Mouse (Mus musculus) myocyte (in vitro differentiated cells): Measurements from ENCODE around the gene Dlg2.

Source experiments
- CEBPB ChIP-seq: IDR thresholded peaks from 2 replicates; pipeline ENCODE4 v1.6.1; 2011; ENCODE audit warnings: mild to moderate bottlenecking, moderate library complexity; ENCODE audit not compliant: poor library complexity, insufficient read depth, severe bottlenecking
- MAX ChIP-seq: IDR thresholded peaks from one replicate; pipeline ENCODE4 v1.6.1; 2011; ENCODE audit warnings: low read depth, mild to moderate bottlenecking, control low read depth
- MYOG ChIP-seq, 3 experiments: IDR thresholded peaks; one replicate each; pipeline ENCODE4 v1.6.1; 2011; ENCODE audit warnings: control low read depth in 2 of 3, low read depth in 2 of 3, mild to moderate bottlenecking in 2 of 3; ENCODE audit not compliant: insufficient read length in 2 of 3, control insufficient read depth in 1 of 3, insufficient read depth in 1 of 3
- POLR2A ChIP-seq: IDR thresholded peaks from one replicate; pipeline ENCODE4 v1.6.1; 2011; ENCODE audit warnings: low read depth, mild to moderate bottlenecking, control low read depth, moderate library complexity; ENCODE audit not compliant: insufficient read length
- POLR2AphosphoS2 ChIP-seq: IDR thresholded peaks from one replicate; pipeline ENCODE4 v1.6.1; 2011; ENCODE audit warnings: low read depth, control low read depth; ENCODE audit not compliant: insufficient read length
- REST ChIP-seq: IDR thresholded peaks from one replicate; pipeline ENCODE4 v1.6.1; 2011; ENCODE audit warnings: mild to moderate bottlenecking, control low read depth, moderate library complexity; ENCODE audit not compliant: insufficient read depth, insufficient read length
- TCF12 ChIP-seq: IDR thresholded peaks from one replicate; pipeline ENCODE4 v1.6.1; 2011; ENCODE audit warnings: mild to moderate bottlenecking, control low read depth; ENCODE audit not compliant: poor library complexity, insufficient read depth, severe bottlenecking
- USF1 ChIP-seq: IDR thresholded peaks from one replicate; pipeline ENCODE4 v1.6.1; 2011; ENCODE audit warnings: low read depth, mild to moderate bottlenecking, control low read depth, moderate library complexity

DNA sequence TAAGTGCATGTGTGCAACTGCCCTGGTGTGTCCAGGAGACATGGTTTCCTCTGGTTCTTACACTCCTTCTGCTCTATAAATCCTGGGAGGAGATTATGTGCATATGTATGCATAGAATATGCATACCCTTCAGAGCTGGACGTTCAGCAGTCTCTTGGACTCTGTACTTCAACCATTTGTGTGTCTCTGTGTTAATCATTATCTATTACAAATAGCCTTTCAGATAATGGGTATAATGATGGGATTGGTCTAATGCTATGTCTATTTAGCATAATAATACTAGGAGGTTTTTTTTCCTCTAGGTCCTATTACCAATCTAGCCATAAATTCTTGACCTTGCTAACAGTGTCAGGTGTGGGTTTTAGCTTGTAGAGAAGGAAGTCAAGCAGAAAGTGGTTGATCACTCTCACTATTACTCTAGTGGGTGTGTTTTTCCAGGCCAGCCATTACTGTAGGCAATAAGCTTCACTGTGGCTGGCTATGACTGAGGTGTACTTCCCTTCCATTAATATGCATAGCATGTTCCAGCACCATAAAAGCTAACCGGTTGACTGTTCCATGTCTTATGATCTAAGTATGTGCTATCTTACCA lies 1549.1 kb downstream of the Dlg2 start:
- TF ChIP-seq REST = no peak
- TF ChIP-seq POLR2A = no peak
- no peak for TF ChIP-seq POLR2AphosphoS2
- no peak for TF ChIP-seq USF1
- TF ChIP-seq MYOG (IDR thresholded peaks at IDR 0.05; ENCODE audit: control insufficient read depth in 1 of 3, insufficient read depth in 1 of 3, insufficient read length in 2 of 3, low read depth in 2 of 3) = no peak
- TF ChIP-seq MAX = no peak
- no peak for TF ChIP-seq CEBPB
- no peak for TF ChIP-seq TCF12
